Mouse (Mus musculus) CH12.LX (cell line): ENCODE measurements around the gene Pik3r1.

Experiments used
- CTCF ChIP-seq, 2 experiments: IDR thresholded peaks in 1 of 2; conservative IDR thresholded peaks in 1 of 2; 2 replicates each; pipeline ENCODE4 v1.5.1; 2011 to 2012; ENCODE audit warnings: low read depth in 2 of 2, low read length in 2 of 2, improper control_type of control experiment in 1 of 2, inconsistent platforms in 1 of 2, mild to moderate bottlenecking in 1 of 2, moderate library complexity in 1 of 2
- NELFE ChIP-seq: IDR thresholded peaks from 2 replicates; pipeline ENCODE4 v1.6.1; 2011; ENCODE audit warnings: low read depth, low read length, improper control_type of control experiment
- POLR2A ChIP-seq: IDR thresholded peaks from 2 replicates; pipeline ENCODE4 v1.6.1; 2011; ENCODE audit warnings: low read depth, mild to moderate bottlenecking, improper control_type of control experiment, low read length
- SMC3 ChIP-seq: IDR thresholded peaks from 2 replicates; pipeline ENCODE4 v1.6.1; 2011; ENCODE audit warnings: low read depth, low read length, improper control_type of control experiment

DNA sequence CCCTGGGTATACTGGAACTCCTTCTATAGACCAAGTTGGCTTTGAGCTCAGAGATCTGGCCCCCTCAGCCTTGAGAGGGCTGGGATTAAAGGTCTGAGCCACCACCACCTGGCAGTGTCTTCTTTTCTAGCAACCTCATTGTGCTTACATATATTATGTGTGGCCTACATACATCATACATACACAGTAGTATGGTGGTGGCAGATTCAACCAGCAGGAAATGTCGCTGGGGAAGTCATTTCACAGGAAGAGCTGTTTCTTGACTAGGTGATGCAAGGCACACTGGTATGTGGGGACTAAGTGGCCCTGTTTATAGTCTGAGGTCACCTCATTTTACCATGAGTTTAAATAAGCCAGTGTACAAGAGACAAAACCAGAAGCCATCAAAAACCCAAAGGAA lies 87.9 kb downstream of the Pik3r1 start:
- TF ChIP-seq NELFE = no peak
- TF ChIP-seq CTCF (conservative IDR thresholded peaks at IDR 0.05 in 1 of 2, IDR thresholded peaks at IDR 0.05 in 1 of 2; ENCODE audit: low read depth in 2 of 2, low read length in 2 of 2) = no peak
- TF ChIP-seq SMC3 = no peak
- TF ChIP-seq POLR2A = no peak
